Mouse (Mus musculus) liver, embryonic 14.5 days (tissue): ENCODE data around the gene Gm17324. TPM values are rescaled to one million over a fixed set of nuclear protein-coding genes. Genes with fewer than 3 reads are reported as not detected.

Source experiments
- ATAC-seq: fragments of 200-750 bp; cut with Nextera tagmentation; 2 replicates; pipeline ENCODE4 v1.8.0; 2017; ENCODE audit warnings: moderate number of reproducible peaks, mild to moderate bottlenecking, moderate library complexity; ENCODE audit not compliant: insufficient read depth
- DNase-seq, 3 experiments: peaks; one replicate each; pipeline ENCODE4 v3.0.0-alpha.2; 2012 to 2013; ENCODE audit warnings: low read depth in 3 of 3, low spot score in 3 of 3
- H3K27ac ChIP-seq: fragments of 300-500 bp; sonication (generic); 2 replicates; pipeline ENCODE4 v1.5.1; 2014; ENCODE audit warnings: moderate library complexity, mild to moderate bottlenecking, control low read depth, inconsistent platforms
- H3K27me3 ChIP-seq: fragments of 300-500 bp; sonication (generic); 2 replicates; pipeline ENCODE4 v1.6.1; 2014; ENCODE audit warnings: mild to moderate bottlenecking, low read length, moderate library complexity; ENCODE audit not compliant: control insufficient read depth, insufficient read depth
- H3K36me3 ChIP-seq: fragments of 300-500 bp; sonication (generic); replicated peaks from 2 replicates; pipeline ENCODE4 v1.6.1; 2014; ENCODE audit warnings: low read depth; ENCODE audit not compliant: control insufficient read depth, insufficient read depth
- H3K4me1 ChIP-seq, 2 experiments: fragments of 200-500 bp in 1 of 2; fragments of 300-500 bp in 1 of 2; sonication (generic) in 1 of 2; replicated peaks; 2 replicates each; pipeline ENCODE4 v1.6.1; 2012 to 2014; ENCODE audit warnings: antibody characterized with exemption in 1 of 2, inconsistent platforms in 1 of 2, low read length in 1 of 2; ENCODE audit not compliant: control insufficient read depth in 2 of 2, insufficient read depth in 2 of 2
- H3K4me2 ChIP-seq: fragments of 300-500 bp; sonication (generic); 2 replicates; pipeline ENCODE4 v1.6.1; 2014; ENCODE audit warnings: low read depth, mild to moderate bottlenecking, control low read depth, moderate library complexity
- H3K4me3 ChIP-seq, 2 experiments: fragments of 200-500 bp in 1 of 2; fragments of 300-500 bp in 1 of 2; sonication (generic) in 1 of 2; 2 replicates each; pipeline ENCODE4 v1.5.1; 2012 to 2014; ENCODE audit warnings: low read depth in 2 of 2, low read length in 2 of 2, mild to moderate bottlenecking in 2 of 2, control low read depth in 1 of 2, inconsistent platforms in 1 of 2, moderate library complexity in 1 of 2; ENCODE audit not compliant: insufficient read depth in 1 of 2
- H3K9ac ChIP-seq: fragments of 300-500 bp; sonication (generic); replicated peaks from 2 replicates; pipeline ENCODE4 v1.6.1; 2014; ENCODE audit warnings: mild to moderate bottlenecking, control low read depth, moderate library complexity
- H3K9me3 ChIP-seq: fragments of 300-500 bp; sonication (generic); 2 replicates; pipeline ENCODE4 v1.6.1; 2016; ENCODE audit warnings: low read length, mixed read lengths; ENCODE audit not compliant: control insufficient read depth
- CTCF ChIP-seq: IDR thresholded peaks from 2 replicates; pipeline ENCODE4 v1.5.1; 2016; ENCODE audit warnings: antibody characterized with exemption, low read depth, control low read depth
- EP300 ChIP-seq: IDR thresholded peaks from 2 replicates; pipeline ENCODE4 v1.6.1; 2016; ENCODE audit warnings: antibody characterized with exemption, low read depth
- WGBS: fragments of 180-500 bp; shearing (Covaris S2); extraction: QIAGEN DNeasy Blood & Tissue Kit; methylation state at CpG from one replicate; pipeline ENCODE4 v1.1.7; 2014; ENCODE audit not compliant: insufficient replicate concordance; 5-methylcytosine and 5-hydroxymethylcytosine counted together
- polyA plus RNA-seq, 2 experiments: library from polyadenylated mRNA; depleted of rRNA in 1 of 2; stranded (reverse) in 1 of 2; unstranded in 1 of 2; fragments of >200 nt; fragmentation: Nextera tagmentation in 1 of 2; extraction: Ambion mirVana in 1 of 2; gene quantifications; 2 replicates each; pipeline versions ENCODE4 v1.2.1 to v1.2.3; 2012 to 2014

Gene Gm17324
- polyA plus RNA-seq, 2 experiments, result 0.15 to 0.55 TPM

GRCm38 (mm10) chr9:78474270-78474669 is 25.7 kb upstream of the Gm17324 start:
- TF ChIP-seq EP300 (no peak), CTCF (no peak)
- 61% methylated on average over 2 of the region's 2 CpGs for WGBS
- Histone ChIP-seq H3K36me3 (peaks cover 52% of the 10 kb centered on the region), H3K4me2 (no peak overlapping the region), H3K9ac (no peak overlapping the region), H3K27me3 (no peaks in the 10 kb centered on the region), H3K4me3 (no peak overlapping the region), H3K27ac (no peak overlapping the region), H3K9me3 (no peaks in the 10 kb centered on the region), H3K4me1 (no peaks in the 10 kb centered on the region; a peak in 1 of 4 replicates)
- DNase-seq (no peak), ATAC-seq (no peak)

DNA sequence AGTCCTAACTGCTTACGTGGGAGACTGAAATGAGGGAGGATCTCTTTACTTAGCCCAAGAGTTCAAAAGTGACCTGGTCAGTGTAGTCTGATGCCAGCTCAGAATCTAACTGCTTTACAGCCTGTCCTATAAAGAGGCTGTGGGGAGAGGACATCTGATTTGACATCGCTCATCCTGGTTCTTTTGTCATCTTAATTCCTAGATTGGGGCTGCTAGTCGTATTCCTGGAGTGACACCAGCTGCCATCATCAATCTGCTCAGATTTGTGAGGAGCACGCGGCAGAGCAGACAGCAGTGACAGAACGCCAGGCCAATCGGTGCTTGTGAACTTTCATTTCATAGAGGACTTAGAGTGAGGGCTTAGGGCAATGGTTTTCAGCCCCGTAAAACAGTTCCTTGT is 25.0 kb upstream of the Gm17324 start:
- no peak overlapping the region for H3K4me3 ChIP-seq
- H3K27ac ChIP-seq, result no peak overlapping the region
- ATAC-seq (no peak), DNase-seq (no peak)
- H3K4me2 ChIP-seq, result no peak overlapping the region
- H3K9ac ChIP-seq, result no peak overlapping the region
- TF ChIP-seq CTCF (no peak), EP300 (no peak)
- H3K4me1 ChIP-seq, result no peaks in the 10 kb centered on the region
- WGBS, result 85% methylated on average over 8 of the region's 8 CpGs
- no peaks in the 10 kb centered on the region for H3K27me3 ChIP-seq
- no peaks in the 10 kb centered on the region for H3K9me3 ChIP-seq
- H3K36me3 ChIP-seq, result peaks cover 48% of the 10 kb centered on the region

DNA sequence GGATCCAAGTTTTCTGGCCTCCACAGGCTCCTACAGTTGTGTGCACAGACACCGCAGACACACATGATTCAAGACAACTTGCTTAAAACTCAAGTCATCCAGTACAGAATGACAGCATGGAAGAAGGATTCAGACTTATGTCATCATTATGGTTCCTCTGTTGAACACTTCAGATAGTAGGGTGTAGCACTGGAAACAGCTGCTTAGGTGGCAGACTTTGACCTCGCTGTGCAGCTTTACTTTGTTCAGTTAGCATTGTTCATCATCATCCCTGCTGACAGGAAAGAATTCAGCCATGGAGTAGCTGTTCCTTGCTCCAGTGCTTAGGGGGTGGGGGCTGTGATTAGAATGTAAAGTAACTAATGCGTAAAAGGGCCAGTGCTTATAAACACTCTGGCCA is 17.1 kb upstream of the Gm17324 start:
- Histone ChIP-seq H3K36me3 (peaks cover 58% of the 10 kb centered on the region), H3K4me3 (no peak overlapping the region), H3K4me2 (no peak overlapping the region), H3K9ac (no peak overlapping the region), H3K4me1 (no peaks in the 10 kb centered on the region), H3K9me3 (no peaks in the 10 kb centered on the region), H3K27ac (no peak overlapping the region), H3K27me3 (no peaks in the 10 kb centered on the region)
- DNase-seq, result no peak
- WGBS, result 85% methylated on average over 3 of the region's 3 CpGs
- ATAC-seq, result no peak
- TF ChIP-seq EP300 (no peak), CTCF (no peak)

GRCm38 (mm10) chr9:78463337-78463736 is 14.8 kb upstream of the Gm17324 start:
- Histone ChIP-seq H3K27me3 (no peaks in the 10 kb centered on the region), H3K4me3 (no peak overlapping the region), H3K36me3 (peaks cover 67% of the 10 kb centered on the region), H3K4me2 (no peak overlapping the region), H3K4me1 (no peaks in the 10 kb centered on the region), H3K9me3 (no peaks in the 10 kb centered on the region), H3K9ac (no peak overlapping the region), H3K27ac (no peak overlapping the region)
- TF ChIP-seq CTCF (no peak), EP300 (no peak)
- 71% methylated on average over 4 of the region's 4 CpGs for WGBS
- no peak for ATAC-seq
- DNase-seq, result no peak

GRCm38 (mm10) chr9:78457026-78457425 is 8.4 kb upstream of the Gm17324 start:
- TF ChIP-seq EP300, result no peak
- Histone ChIP-seq H3K4me2 (no peak overlapping the region), H3K27ac (no peak overlapping the region), H3K4me3 (no peak overlapping the region), H3K36me3 (peaks cover 62% of the 10 kb centered on the region), H3K27me3 (no peaks in the 10 kb centered on the region), H3K4me1 (peaks cover 2 to 3% of the 10 kb centered on the region in 2 experiments; a peak in 1 of 4 replicates), H3K9me3 (no peaks in the 10 kb centered on the region), H3K9ac (no peak overlapping the region)
- WGBS, result 85% methylated on average over 8 of the region's 8 CpGs
- no peak for ATAC-seq
- no peak for DNase-seq
